Mouse (Mus musculus) layer of hippocampus, postnatal 36 days (tissue): ENCODE measurements at regions not wholly inside any gene's neighbourhood (a gene's known extent, or its start where the extent isn't known, plus 50 kb on each side); places are given as distances from the start of the nearest gene placed in this dataset.

Experiments used
- DNase-seq, 2 experiments: peaks; one replicate each; pipeline ENCODE4 v3.0.0; 2022

DNA sequence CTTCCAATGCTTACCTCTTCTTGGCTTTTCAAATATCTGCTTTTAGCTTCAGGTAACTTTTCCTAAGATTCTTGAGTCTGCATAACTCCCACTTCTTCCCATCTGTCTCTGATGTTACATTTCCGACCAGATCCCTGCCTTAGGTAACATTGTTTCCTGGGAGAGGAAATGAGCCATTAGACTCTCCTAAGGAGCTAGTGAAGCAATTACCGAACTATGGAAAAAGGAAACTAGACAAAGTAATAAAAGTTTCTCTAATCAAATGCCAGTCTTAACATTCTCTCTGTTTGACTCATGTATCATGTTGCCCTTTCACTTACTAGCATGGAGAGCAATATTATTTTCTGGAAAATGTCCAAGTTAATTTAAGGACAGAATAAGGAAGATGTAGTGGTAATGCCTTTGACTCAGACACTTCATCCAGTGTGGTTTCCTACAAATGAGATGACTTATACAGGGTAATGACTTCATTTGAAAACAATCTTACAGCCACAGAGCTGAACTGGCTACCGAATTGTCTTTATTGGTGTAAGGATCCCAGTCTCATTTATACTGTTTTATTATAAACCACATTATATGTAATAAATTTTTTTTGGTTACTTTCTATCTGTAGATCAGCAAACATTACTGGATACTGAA is 263.8 kb upstream of the Fam84a start:
- DNase-seq, result no peak

DNA sequence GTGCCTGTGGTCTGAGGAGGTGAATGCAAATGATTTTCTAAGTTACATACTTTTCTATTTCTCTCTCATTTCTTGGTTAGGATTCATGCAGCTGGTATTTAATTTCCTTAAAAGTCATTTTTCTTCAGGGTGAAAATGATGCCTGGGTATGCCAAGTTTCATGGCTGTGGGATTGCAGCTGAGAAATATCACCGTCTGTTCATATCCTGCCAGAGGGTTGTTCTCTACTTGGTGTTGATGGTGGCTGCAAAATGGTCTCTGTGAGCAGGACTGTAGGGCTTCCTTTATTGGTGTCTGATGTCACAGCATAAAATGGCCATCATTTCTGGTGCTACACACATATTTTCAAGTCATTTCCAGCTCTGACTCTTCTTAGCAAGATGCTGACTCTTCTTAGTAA is 259.2 kb upstream of the Fam84a start:
- DNase-seq, result peak in 1 of 2 experiments; percentile 13

DNA sequence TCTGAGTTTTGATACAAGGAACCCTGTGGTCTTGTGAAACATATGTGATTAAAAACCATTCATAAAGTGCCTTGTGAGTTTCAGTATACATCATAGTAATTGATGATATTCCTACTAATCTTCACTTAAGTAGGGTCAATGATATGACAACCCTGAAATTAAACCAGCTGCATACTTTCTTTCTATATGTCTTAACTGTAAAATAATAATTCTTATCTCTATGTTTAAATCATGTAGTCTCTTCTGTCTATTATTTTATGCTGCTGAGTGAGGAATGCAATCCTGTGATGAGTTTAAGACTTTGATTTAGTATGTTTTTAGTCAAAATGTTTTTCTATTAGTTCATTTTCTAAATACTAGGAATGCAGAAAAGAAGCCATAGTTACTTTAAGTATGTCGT is 253.9 kb upstream of the Fam84a start:
- no peak for DNase-seq

DNA sequence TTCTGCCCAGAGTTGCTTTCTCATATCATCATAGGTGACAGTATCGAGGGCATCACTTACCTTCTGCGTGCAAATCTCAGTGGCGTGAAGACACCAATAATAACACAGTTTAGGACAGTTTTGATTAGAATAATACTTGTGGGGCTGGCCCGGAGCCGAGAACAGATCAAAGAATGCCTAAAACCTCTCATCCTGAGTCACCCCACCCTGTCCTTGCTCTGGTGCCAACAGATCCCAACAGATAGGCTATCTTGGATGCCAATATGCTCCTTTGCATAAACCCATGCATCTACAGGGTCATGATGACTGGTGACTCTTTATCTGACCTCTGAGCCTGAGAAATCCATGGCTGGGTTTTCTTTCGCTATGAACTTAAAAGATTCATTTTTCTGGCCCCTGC is 224.4 kb upstream of the Fam84a start:
- DNase-seq, result no peak

DNA sequence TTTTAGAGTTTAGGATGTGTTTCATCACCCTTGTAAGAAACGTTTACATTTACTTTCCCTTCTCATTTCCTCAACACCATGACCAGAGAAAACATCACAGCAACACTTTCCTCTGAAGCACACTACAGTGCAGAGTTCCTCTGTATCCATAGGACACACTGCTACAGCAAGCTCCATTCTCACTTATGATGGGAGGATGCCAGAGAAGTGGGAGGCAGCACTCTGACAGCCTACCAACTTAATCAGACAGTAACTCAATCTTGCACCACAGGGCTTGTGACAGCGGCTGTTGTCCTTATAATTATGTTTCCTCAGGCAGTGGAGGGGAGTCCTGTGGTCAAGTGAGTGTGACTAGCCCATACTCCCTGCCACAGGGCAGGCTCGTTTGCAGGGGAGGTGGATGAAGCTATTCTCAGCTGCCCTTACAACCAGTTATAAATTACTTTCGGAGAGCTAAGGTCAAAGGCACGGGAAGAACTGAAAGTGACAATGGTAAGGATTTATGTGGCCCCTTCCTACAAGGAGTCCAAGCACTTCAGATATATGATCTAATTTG is 186.5 kb upstream of the Fam84a start:
- peak; percentile 2 to 8 for DNase-seq

GRCm38 (mm10) chr12:14337813-14338212 is 186.0 kb upstream of the Fam84a start:
- DNase-seq, result no peak

DNA sequence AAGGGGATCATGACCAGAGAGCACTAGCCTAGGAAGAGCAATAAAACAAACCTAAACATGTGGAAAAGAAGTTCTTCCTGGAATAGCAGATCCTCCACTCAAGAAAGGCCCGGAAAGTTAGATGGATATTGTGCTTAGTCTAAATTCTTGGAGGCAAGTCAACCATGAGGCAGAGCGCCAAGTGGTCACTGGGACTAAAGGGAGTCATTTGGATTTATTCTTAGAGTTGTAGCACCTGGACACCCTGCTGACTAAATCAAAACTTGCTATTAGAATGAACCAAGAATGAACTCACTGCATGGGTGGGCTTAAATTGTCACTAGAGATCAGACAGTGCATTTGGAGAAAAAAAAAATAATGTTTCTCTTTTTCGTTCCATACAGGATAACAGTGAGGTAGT is 166.8 kb upstream of the Fam84a start:
- DNase-seq, result no peak

DNA sequence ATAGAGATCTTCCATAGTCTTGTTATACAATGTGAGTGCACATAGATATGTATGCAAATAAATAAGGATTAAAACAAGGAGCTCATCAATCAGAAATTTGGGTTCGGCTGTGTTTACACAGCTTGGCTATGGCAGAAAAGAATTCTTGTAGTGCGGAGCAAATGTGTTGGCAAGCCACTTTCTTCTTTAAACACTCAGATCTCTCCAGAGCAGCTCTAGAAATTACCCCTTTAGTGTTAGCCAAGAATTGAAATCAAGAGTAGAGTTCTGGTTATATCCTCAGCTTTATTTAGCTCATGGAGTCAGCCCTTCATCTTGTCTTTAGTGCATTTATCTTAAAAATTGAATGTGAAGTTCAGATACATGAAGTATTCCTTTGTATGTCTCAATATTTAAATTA is 164.5 kb upstream of the Fam84a start:
- no peak for DNase-seq

DNA sequence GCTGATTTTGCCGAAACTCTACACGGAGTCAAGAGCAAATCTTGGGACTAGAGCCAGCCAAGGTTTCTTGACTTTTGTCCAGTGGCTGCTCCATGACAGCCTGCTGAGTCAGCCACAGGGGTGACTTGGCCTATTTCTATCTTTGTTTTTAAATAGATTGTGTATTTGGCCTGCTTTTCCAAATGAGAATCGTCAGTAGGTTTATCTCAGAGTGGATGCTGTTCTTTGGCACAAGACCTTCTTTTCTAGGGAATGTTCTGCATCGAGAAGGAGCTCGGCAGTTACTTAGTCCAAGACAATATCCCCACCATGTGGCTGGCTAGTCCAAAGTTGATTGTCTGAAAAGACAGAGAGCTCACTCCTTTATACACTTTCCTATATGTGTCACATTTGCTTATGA is 163.9 kb upstream of the Fam84a start:
- DNase-seq, result no peak

DNA sequence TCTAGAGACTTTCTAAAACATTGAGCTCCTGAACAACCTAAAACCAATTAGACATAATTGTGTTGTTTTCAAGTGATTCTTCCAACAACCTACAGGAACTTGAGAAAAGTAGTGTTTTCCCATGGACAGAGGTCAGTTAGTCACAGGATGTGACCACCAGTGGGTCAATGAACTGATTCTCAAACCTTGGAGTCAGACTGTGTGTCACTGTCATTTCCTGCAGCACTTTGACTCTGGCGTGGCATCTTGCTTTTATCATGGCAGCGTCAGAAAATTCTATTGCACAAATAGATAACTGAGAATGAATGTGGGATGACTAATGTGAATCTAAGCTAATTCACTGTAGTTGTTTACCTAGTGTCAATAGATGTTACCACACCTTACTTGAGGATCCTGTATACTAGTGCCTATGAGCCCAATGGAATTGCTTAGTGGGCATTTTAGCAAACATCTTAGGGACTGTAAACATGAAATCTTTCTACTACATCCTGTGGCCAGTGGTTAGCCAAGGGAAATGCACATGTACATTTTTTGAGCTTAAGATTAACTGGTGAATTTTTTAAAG is 150.6 kb upstream of the Fam84a start:
- no peak for DNase-seq

GRCm38 (mm10) chr12:14301676-14302365 is 150.0 kb upstream of the Fam84a start:
- DNase-seq, result no peak

- DNase-seq, result peak; percentile 34 to 45
These were observed 140.2 kb upstream of the Fam84a start for GRCm38 (mm10) chr12:14292083-14292482.

GRCm38 (mm10) chr12:14287657-14288056 is 135.8 kb upstream of the Fam84a start:
- DNase-seq, result no peak

GRCm38 (mm10) chr12:14286676-14287075 is 134.8 kb upstream of the Fam84a start:
- no peak for DNase-seq

DNA sequence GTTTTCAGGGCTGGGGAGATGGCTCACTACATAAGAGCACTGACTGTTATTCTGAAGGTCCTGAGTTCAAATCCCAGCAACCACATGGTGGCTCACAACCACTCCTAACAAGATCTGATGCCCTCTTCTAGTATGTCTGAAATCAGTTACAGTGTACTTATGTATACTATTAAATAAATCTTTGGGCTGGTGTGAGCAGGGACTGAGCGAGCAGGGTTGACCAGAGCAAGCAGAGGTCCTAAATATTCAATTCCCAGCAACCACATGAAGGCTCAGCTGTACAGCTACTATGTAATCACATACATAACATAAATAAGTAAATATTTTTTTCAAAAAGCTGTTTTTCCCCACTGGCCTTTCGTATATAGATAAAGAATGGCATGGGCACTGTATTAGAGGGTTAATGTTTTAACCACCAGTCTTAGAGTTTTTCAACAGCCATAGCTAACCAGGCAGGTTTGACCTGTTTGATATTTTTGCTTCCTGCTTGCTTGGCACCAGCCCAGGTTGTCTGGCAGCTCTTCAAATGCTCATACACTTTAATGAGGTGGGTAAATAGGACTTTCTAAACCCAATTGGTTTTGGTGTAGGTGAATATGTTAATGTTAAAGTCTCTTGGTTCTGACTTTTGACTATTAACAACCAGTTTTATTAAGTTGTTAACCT is 134.1 kb upstream of the Fam84a start:
- no peak for DNase-seq

GRCm38 (mm10) chr12:14283106-14283692 is 131.3 kb upstream of the Fam84a start:
- peak; percentile 3 to 8 for DNase-seq

GRCm38 (mm10) chr12:14275265-14275664 is 123.4 kb upstream of the Fam84a start:
- no peak for DNase-seq

GRCm38 (mm10) chr12:14274796-14275195 is 122.9 kb upstream of the Fam84a start:
- DNase-seq, result no peak

DNA sequence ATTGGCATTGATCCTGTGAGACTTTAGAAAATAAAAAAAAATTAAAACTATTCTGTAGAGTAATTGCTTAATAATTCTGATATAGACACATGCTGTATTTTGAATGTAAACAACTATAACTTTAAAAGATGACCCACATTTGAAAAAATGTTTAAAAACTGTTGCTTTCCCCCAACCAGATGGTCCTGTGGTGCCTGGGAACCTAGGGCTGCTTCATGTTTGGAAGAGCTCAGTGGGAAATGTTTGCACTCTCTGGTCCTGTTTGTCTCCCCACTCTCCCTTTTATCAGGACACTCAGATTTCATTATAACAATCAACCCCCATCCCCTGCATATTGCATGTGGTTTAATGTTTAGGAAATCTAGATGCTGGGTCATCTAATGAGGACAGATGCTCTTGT is 119.4 kb upstream of the Fam84a start:
- no peak for DNase-seq

GRCm38 (mm10) chr12:14261102-14261501 is 109.2 kb upstream of the Fam84a start:
- DNase-seq, result no peak

- DNase-seq, result no peak
These were observed 108.4 kb upstream of the Fam84a start for GRCm38 (mm10) chr12:14260288-14260687.

DNA sequence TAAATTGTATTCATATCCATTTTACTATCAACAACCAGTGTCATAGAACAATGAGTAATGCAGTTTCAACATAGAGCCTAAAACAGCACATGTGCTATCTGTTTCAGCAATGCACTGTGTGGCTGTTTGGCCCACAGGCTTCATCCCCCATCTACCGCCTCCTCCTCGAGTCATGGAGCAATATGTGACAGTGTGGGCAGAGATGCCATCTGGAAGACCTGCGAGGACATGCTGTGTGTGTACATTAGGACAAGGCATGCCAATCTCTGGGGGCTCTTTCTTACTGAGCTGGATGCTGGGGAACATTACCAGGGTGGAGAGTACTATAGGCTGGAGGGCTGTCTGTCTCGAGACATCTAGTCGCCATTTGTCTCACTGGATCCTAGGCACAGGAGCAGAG is 101.5 kb upstream of the Fam84a start:
- DNase-seq, result peak; percentile 74 to 80

DNA sequence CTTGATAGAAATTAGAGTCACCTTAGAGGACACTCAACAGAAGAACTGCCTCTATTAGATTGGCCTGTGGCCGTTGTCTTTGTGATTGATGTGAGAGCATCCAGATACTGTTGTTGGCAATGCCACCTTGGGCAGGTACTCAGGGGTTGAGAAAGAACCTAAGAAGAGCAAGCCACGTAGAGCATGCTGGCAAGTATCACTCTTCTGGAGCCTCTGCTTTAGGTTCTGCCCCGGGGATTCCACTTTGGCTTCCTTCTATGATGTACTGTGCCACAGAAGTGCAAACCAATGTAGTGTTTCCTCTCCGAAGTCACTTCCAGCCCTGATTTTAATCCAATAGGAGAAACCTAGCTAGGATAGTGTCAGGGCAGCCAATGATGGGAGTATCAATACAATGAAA is 98.3 kb upstream of the Fam84a start:
- DNase-seq, result no peak
